Mouse (Mus musculus) liver, embryonic 12.5 days (tissue): ENCODE results near the gene S100a1. TPM values are rescaled to one million over a fixed set of nuclear protein-coding genes. Genes with fewer than 3 reads are reported as not detected.
A peak's percentile ranks its signal among the peaks of the same experiment; 100 is the strongest.

ENCODE experiments used
- ATAC-seq: fragments of 200-750 bp; cut with Nextera tagmentation; 2 replicates; pipeline ENCODE4 v1.8.0; 2017; ENCODE audit warnings: moderate number of reproducible peaks, mild to moderate bottlenecking, moderate library complexity
- H3K27ac ChIP-seq: fragments of 300-500 bp; sonication (generic); 2 replicates; pipeline ENCODE4 v1.5.1; 2016; ENCODE audit warnings: mild to moderate bottlenecking
- H3K27me3 ChIP-seq: fragments of 300-500 bp; sonication (generic); replicated peaks from 2 replicates; pipeline ENCODE4 v1.6.1; 2016; ENCODE audit warnings: mild to moderate bottlenecking, moderate library complexity
- H3K36me3 ChIP-seq: fragments of 300-500 bp; sonication (generic); 2 replicates; pipeline ENCODE4 v1.6.1; 2016; ENCODE audit warnings: mild to moderate bottlenecking, moderate library complexity
- H3K4me1 ChIP-seq: fragments of 300-500 bp; sonication (generic); 2 replicates; pipeline ENCODE4 v1.6.1; 2016
- H3K4me2 ChIP-seq: fragments of 300-500 bp; sonication (generic); 2 replicates; pipeline ENCODE4 v1.6.1; 2016; ENCODE audit warnings: mild to moderate bottlenecking, moderate library complexity
- H3K4me3 ChIP-seq: fragments of 300-500 bp; sonication (generic); 2 replicates; pipeline ENCODE4 v1.5.1; 2016; ENCODE audit warnings: mild to moderate bottlenecking, moderate library complexity
- H3K9ac ChIP-seq: fragments of 300-500 bp; sonication (generic); 2 replicates; pipeline ENCODE4 v1.6.1; 2016; ENCODE audit warnings: mild to moderate bottlenecking, moderate library complexity
- H3K9me3 ChIP-seq: fragments of 300-500 bp; sonication (generic); replicated peaks from 2 replicates; pipeline ENCODE4 v1.6.1; 2016; ENCODE audit warnings: mild to moderate bottlenecking, moderate library complexity
- WGBS: fragments of 180-500 bp; shearing (Covaris S2); methylation state at CpG from one replicate; pipeline ENCODE4 v1.1.7; 2016; ENCODE audit not compliant: insufficient replicate concordance; 5-methylcytosine and 5-hydroxymethylcytosine counted together
- polyA plus RNA-seq: library from polyadenylated mRNA; unstranded; fragments of >200 nt; fragmentation: Nextera tagmentation; extraction: Ambion mirVana; gene quantifications from 2 replicates; pipeline ENCODE4 v1.2.1, GENCODE M21; 2016

S100a1 gene
- polyA plus RNA-seq, 1 experiment from 2014 or later = 15.0 TPM

GRCm38 (mm10) chr3:90508950-90509746, 5.0 kb downstream of the S100a1 start, which contains the start of gene Chtop:
Chtop (minus strand) TSS chr3:90509498.
- H3K4me3 ChIP-seq = peak within 1 kb of the TSS; percentile 97
- ATAC-seq = peak; percentile 88
- peaks cover 39% of the 10 kb centered on the region for H3K4me1 ChIP-seq
- WGBS = under 1% methylated on average over 66 of the region's 66 CpGs
- H3K9ac ChIP-seq = peak within 1 kb of the TSS; percentile 94
- peaks cover 23% of the 10 kb centered on the region for H3K27me3 ChIP-seq
- peak within 1 kb of the TSS; percentile 90 for H3K27ac ChIP-seq
- peak within 1 kb of the TSS; percentile 84 for H3K4me2 ChIP-seq
- H3K9me3 ChIP-seq = no peaks in the 10 kb centered on the region
- peaks cover 41% of the 10 kb centered on the region for H3K36me3 ChIP-seq

GRCm38 (mm10) chr3:90508287-90508949, 5.8 kb downstream of the S100a1 start:
- Histone ChIP-seq H3K27ac (peak overlapping the region; percentile 90), H3K4me3 (peak overlapping the region; percentile 97), H3K27me3 (peaks cover 17% of the 10 kb centered on the region), H3K4me1 (peaks cover 32% of the 10 kb centered on the region), H3K9ac (peak overlapping the region; percentile 94), H3K36me3 (peaks cover 49% of the 10 kb centered on the region), H3K9me3 (no peaks in the 10 kb centered on the region), H3K4me2 (peak overlapping the region; percentile 84)
- no peak for ATAC-seq
- WGBS = 2% methylated on average over 20 of the region's 20 CpGs

DNA sequence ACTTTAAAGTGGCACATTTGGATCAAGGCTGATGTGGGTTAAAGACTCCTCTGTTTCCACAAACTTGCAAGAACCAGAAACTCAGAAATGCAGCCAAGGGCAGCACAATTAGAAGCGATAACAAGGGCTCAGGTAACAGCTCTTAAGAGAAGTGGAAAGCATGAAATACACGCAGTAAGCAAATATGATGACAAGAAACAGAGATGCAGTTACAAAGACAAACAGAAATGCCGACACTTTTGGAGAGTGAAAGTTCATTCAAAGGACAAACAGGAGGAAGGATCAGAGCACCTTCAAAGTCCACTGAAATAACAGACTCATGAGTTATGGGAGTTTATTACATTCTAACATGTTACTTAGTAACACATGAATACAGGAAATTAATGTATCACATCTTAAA, 7.8 kb downstream of the S100a1 start:
- 95% methylated on average over 3 of the region's 3 CpGs for WGBS
- no peak overlapping the region; the same call in 1 of the 2 replicates for H3K9ac ChIP-seq
- H3K36me3 ChIP-seq = peaks cover 69% of the 10 kb centered on the region
- H3K9me3 ChIP-seq = no peaks in the 10 kb centered on the region
- H3K4me2 ChIP-seq = no peak overlapping the region
- peaks cover 29% of the 10 kb centered on the region for H3K4me1 ChIP-seq
- H3K27me3 ChIP-seq = no peaks in the 10 kb centered on the region
- H3K27ac ChIP-seq = no peak overlapping the region
- H3K4me3 ChIP-seq = no peak overlapping the region
- no peak for ATAC-seq

DNA sequence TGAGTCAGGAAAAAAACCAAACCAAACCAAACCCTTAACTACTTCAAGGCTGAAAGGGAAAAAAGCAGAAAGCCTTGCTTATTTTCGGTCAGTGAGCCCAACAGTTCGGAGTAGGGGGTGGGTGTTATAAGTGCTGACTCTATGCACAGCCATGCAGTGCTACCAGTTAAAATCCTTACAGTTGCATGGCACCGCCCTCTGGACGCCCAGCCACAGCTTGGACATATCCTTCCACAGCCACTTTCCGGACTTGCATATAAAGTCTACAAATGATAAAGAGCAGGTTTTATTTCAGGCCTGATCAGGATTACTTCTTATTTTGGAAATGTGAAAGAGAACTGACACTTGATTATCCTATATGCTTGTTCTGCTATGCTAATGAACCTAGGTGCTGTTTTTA, 9.0 kb downstream of the S100a1 start:
- Histone ChIP-seq H3K27ac (no peak overlapping the region), H3K9ac (no peak overlapping the region), H3K9me3 (no peaks in the 10 kb centered on the region), H3K4me3 (no peak overlapping the region), H3K36me3 (peaks cover 74% of the 10 kb centered on the region), H3K4me2 (no peak overlapping the region), H3K4me1 (peaks cover 27% of the 10 kb centered on the region), H3K27me3 (no peaks in the 10 kb centered on the region)
- 90% methylated on average over 5 of the region's 5 CpGs for WGBS
- ATAC-seq = no peak

DNA sequence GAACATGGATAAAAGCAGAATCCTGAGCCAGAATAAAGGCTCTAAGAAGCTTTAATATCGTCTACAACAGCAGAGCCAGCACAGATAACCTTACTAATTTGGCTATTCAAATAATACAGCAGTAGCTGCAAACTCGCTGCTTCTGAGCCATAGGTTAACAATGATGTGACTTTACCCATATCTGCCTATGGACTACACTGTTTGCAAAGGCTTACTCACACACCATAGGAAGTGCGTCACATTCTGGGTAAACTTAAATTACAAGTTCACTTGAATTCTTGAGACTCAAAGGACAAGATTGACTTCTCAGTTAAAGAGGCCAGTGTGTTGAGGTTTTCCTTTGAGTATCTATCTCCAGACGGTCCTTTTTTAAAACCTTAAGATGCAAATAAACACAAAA, 10.7 kb downstream of the S100a1 start:
- no peak for ATAC-seq
- Histone ChIP-seq H3K36me3 (peaks cover 92% of the 10 kb centered on the region), H3K27me3 (no peaks in the 10 kb centered on the region), H3K4me1 (peaks cover 20% of the 10 kb centered on the region), H3K4me2 (no peak overlapping the region), H3K27ac (no peak overlapping the region), H3K9ac (no peak overlapping the region), H3K9me3 (no peaks in the 10 kb centered on the region), H3K4me3 (no peak overlapping the region)
- 83% methylated on average over 4 of the region's 4 CpGs for WGBS

GRCm38 (mm10) chr3:90497597-90497996, 16.6 kb downstream of the S100a1 start:
- H3K4me3 ChIP-seq = no peak overlapping the region
- H3K4me1 ChIP-seq = 0 out of 2 replicates have a peak, but pooled peaks cover 9% of the 10 kb centered on the region
- no peak for ATAC-seq
- no peak overlapping the region for H3K27ac ChIP-seq
- no peaks in the 10 kb centered on the region for H3K9me3 ChIP-seq
- peaks cover 77% of the 10 kb centered on the region for H3K36me3 ChIP-seq
- no peak overlapping the region for H3K9ac ChIP-seq
- no peak overlapping the region for H3K4me2 ChIP-seq
- H3K27me3 ChIP-seq = no peaks in the 10 kb centered on the region

- no peak for ATAC-seq
- WGBS = 90% methylated on average over 7 of the region's 7 CpGs
- Histone ChIP-seq H3K36me3 (peaks cover 61% of the 10 kb centered on the region), H3K4me3 (no peak overlapping the region), H3K4me1 (peaks cover 12% of the 10 kb centered on the region; the same call in 1 of the 2 replicates), H3K4me2 (no peak overlapping the region), H3K9me3 (no peaks in the 10 kb centered on the region), H3K27me3 (no peaks in the 10 kb centered on the region), H3K9ac (no peak overlapping the region), H3K27ac (no peak overlapping the region)
Observed at GRCm38 (mm10) chr3:90495850-90496525, 18.2 kb downstream of the S100a1 start.

GRCm38 (mm10) chr3:90493831-90494540, 20.2 kb downstream of the S100a1 start:
- 65% methylated on average over 4 of the region's 4 CpGs for WGBS
- peaks cover 48% of the 10 kb centered on the region for H3K36me3 ChIP-seq
- H3K27me3 ChIP-seq = no peaks in the 10 kb centered on the region
- no peaks in the 10 kb centered on the region for H3K9me3 ChIP-seq
- no peak overlapping the region for H3K27ac ChIP-seq
- ATAC-seq = no peak
- no peak overlapping the region for H3K4me2 ChIP-seq
- H3K4me3 ChIP-seq = no peak overlapping the region
- H3K9ac ChIP-seq = no peak overlapping the region
- peaks cover 27% of the 10 kb centered on the region for H3K4me1 ChIP-seq

- Histone ChIP-seq H3K4me2 (peak overlapping the region; percentile 69), H3K9me3 (no peaks in the 10 kb centered on the region), H3K4me3 (peak overlapping the region; percentile 18; the same call in 1 of the 2 replicates), H3K4me1 (peaks cover 24% of the 10 kb centered on the region), H3K9ac (no peak overlapping the region), H3K27ac (0 out of 2 replicates have a peak overlapping the region, but pooled peaks have one; percentile 38), H3K27me3 (no peaks in the 10 kb centered on the region), H3K36me3 (peaks cover 47% of the 10 kb centered on the region)
- 36% methylated on average over 2 of the region's 2 CpGs for WGBS
- no peak; the same call in 1 of the 2 replicates for ATAC-seq
Observed at GRCm38 (mm10) chr3:90491350-90491749, 22.8 kb downstream of the S100a1 start.

- H3K4me2 ChIP-seq = peak within 1 kb of the TSS; percentile 69
- under 1% methylated on average over 37 of the region's 37 CpGs for WGBS
- H3K36me3 ChIP-seq = peaks cover 47% of the 10 kb centered on the region
- peak within 1 kb of the TSS; percentile 79 for H3K27ac ChIP-seq
- no peaks in the 10 kb centered on the region for H3K9me3 ChIP-seq
- ATAC-seq = peak; percentile 99
- H3K9ac ChIP-seq = peak within 1 kb of the TSS; percentile 82
- H3K4me3 ChIP-seq = peak within 1 kb of the TSS; percentile 84
- H3K4me1 ChIP-seq = peaks cover 24% of the 10 kb centered on the region
- no peaks in the 10 kb centered on the region for H3K27me3 ChIP-seq
Observed at GRCm38 (mm10) chr3:90490696-90491256, 23.4 kb downstream of the S100a1 start, which contains the start of gene Snapin. Snapin (minus strand) TSS chr3:90491033.

DNA sequence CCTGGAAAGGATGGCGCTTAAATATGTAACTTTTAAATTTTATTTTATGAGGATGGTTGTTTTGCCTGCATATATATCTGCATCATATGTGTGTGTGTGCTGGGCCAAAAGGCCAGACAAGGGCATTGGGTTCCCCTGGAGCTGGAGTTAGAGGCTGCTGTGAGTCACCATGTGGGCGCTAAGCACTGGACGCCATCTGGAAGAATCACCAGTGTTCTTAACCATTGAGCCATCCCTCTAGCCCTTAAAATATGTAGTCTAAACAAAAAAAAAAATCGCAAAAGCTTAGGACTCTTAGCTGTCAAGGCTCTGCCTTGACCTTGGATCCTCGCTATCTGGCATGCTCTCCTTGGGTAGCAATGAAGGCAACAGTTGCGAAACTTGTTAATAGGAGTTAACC, 25.6 kb downstream of the S100a1 start:
- H3K9me3 ChIP-seq = no peaks in the 10 kb centered on the region
- H3K4me1 ChIP-seq = peaks cover 18% of the 10 kb centered on the region
- H3K27ac ChIP-seq = no peak overlapping the region
- H3K4me2 ChIP-seq = no peak overlapping the region
- no peaks in the 10 kb centered on the region for H3K27me3 ChIP-seq
- peaks cover 59% of the 10 kb centered on the region for H3K36me3 ChIP-seq
- 84% methylated on average over 6 of the region's 6 CpGs for WGBS
- no peak for ATAC-seq
- no peak overlapping the region for H3K9ac ChIP-seq
- no peak overlapping the region for H3K4me3 ChIP-seq
